Mouse (Mus musculus) forebrain, embryonic 11.5 days (tissue): ENCODE results near the gene Isg20l2. TPM values are rescaled to one million over a fixed set of nuclear protein-coding genes. Genes with fewer than 3 reads are reported as not detected.

Source experiments
- ATAC-seq: fragments of 200-750 bp; cut with Nextera tagmentation; replicated peaks from 2 replicates; pipeline ENCODE4 v1.8.0; 2017; ENCODE audit warnings: moderate TSS enrichment; ENCODE audit not compliant: low FRiP score
- DNase-seq: peaks from one replicate; pipeline ENCODE4 v3.0.0-alpha.2; 2017; ENCODE audit warnings: low spot score
- H3K27ac ChIP-seq: fragments of 300-500 bp; sonication (generic); 2 replicates; pipeline ENCODE4 v1.5.1; 2014; ENCODE audit warnings: low read depth, low read length
- H3K27me3 ChIP-seq: fragments of 300-500 bp; sonication (generic); 2 replicates; pipeline ENCODE4 v1.6.1; 2014; ENCODE audit warnings: mild to moderate bottlenecking, low read length, mixed read lengths; ENCODE audit not compliant: control insufficient read depth, insufficient read depth
- H3K36me3 ChIP-seq: fragments of 300-500 bp; sonication (generic); 2 replicates; pipeline ENCODE4 v1.6.1; 2014; ENCODE audit warnings: mild to moderate bottlenecking, low read length, moderate library complexity, mixed read lengths; ENCODE audit not compliant: control insufficient read depth, insufficient read depth
- H3K4me1 ChIP-seq: fragments of 300-500 bp; sonication (generic); replicated peaks from 2 replicates; pipeline ENCODE4 v1.6.1; 2014; ENCODE audit warnings: low read length, mixed read lengths; ENCODE audit not compliant: control insufficient read depth, insufficient read depth
- H3K4me2 ChIP-seq: fragments of 300-500 bp; sonication (generic); 2 replicates; pipeline ENCODE4 v1.6.1; 2014; ENCODE audit warnings: low read depth, mild to moderate bottlenecking, low read length, moderate library complexity, mixed read lengths; ENCODE audit not compliant: severe bottlenecking
- H3K4me3 ChIP-seq: fragments of 300-500 bp; sonication (generic); 2 replicates; pipeline ENCODE4 v1.5.1; 2014; ENCODE audit warnings: low read depth, low read length
- H3K9ac ChIP-seq: fragments of 300-500 bp; sonication (generic); 2 replicates; pipeline ENCODE4 v1.6.1; 2014; ENCODE audit warnings: low read length
- H3K9me3 ChIP-seq: fragments of 300-500 bp; sonication (generic); 2 replicates; pipeline ENCODE4 v1.6.1; 2016; ENCODE audit warnings: low read length, mixed read lengths; ENCODE audit not compliant: control insufficient read depth
- WGBS: fragments of 180-500 bp; shearing (Covaris S2); extraction: QIAGEN DNeasy Blood & Tissue Kit; methylation state at CpG from one replicate; pipeline ENCODE4 v1.1.7; 2014; 5-methylcytosine and 5-hydroxymethylcytosine counted together
- polyA plus RNA-seq: library from polyadenylated mRNA; unstranded; fragments of >200 nt; fragmentation: Nextera tagmentation; extraction: Ambion mirVana; gene quantifications from 2 replicates; pipeline ENCODE4 v1.2.1, GENCODE M21; 2014

The Isg20l2 gene
- polyA plus RNA-seq, 1 experiment from 2014 or later = 73.9 TPM

DNA sequence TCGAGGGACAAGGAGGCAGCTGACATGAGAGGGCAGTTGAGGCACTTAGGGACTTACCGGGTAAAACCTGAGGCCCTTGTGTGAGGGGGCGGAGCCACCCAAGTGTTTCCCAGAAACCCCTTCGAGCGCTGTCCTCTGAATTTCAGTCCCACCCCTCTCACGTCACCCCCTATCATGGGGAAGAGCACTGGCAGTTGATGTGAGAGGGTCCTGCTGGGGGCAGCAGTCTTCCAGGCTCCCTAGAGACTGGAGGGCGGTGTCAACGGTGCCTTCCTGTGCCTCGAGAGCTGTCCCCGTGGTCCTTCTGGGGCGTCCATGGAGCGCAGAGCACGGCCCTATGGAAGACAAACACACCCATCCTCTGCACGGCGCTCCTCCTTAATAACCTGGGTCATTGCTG is 57.5 kb downstream of the Isg20l2 start:
- peak overlapping the region; percentile 33; the same call in 1 of the 2 replicates for H3K9ac ChIP-seq
- H3K4me3 ChIP-seq = peak overlapping the region; percentile 25
- peak; percentile 62 for ATAC-seq
- H3K9me3 ChIP-seq = no peaks in the 10 kb centered on the region
- no peaks in the 10 kb centered on the region for H3K36me3 ChIP-seq
- peaks cover 6% of the 10 kb centered on the region for H3K27me3 ChIP-seq
- under 1% methylated on average over 15 of the region's 15 CpGs for WGBS
- H3K4me2 ChIP-seq = peak overlapping the region; percentile 66
- peaks cover 41% of the 10 kb centered on the region for H3K4me1 ChIP-seq
- 0 out of 2 replicates have a peak overlapping the region, but pooled peaks have one; percentile 8 for H3K27ac ChIP-seq
- DNase-seq = peak; percentile 86

DNA sequence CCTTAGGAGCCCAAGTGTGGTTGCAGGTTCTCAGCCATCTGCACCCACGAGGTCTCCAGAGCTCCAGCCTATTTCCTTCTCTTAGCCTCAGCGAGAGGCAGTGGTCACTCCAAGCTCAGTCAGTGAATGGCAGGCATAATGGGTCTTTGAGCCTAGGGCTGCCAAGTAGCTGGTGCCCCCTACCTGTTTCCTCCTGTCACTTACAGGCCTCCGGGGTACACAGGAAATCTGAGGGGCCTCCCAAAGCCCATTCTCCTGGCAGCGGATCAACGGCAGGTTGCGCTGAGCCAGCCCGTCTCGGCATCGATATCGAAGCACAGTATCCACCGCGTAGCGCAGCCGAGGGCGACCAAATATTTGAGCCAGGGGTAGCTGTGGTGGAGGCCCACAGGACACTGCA is 58.0 kb downstream of the Isg20l2 start:
- peak; percentile 61 for DNase-seq
- H3K4me3 ChIP-seq = peak overlapping the region; percentile 25
- no peaks in the 10 kb centered on the region for H3K9me3 ChIP-seq
- WGBS = 7% methylated on average over 15 of the region's 15 CpGs
- H3K9ac ChIP-seq = peak overlapping the region; percentile 33; the same call in 1 of the 2 replicates
- peaks cover 36% of the 10 kb centered on the region for H3K4me1 ChIP-seq
- H3K4me2 ChIP-seq = peak overlapping the region; percentile 66
- ATAC-seq = no peak; the same call in 1 of the 2 replicates
- no peak overlapping the region for H3K27ac ChIP-seq
- peaks cover 6% of the 10 kb centered on the region for H3K27me3 ChIP-seq
- H3K36me3 ChIP-seq = no peaks in the 10 kb centered on the region

DNA sequence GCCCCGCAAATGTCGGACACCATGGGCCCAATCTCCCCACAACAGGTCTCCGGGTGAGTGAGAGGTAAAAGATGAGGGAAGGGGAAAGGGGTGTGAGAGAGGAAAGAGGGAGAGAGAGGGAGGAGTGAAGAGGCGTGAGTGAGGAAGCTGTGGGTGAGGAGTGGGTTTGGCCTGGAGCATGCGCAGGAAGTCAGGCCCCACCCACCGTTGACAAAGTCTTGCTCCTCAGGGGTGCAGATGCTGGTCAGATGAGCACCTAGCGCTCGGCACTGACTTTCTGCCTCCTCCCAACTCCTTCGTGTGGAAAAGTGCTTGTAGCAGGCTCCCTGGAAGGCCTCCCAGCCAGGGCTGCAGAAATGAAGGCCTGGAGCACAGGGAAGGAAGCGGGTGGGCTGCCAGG is 59.8 kb downstream of the Isg20l2 start:
- H3K27me3 ChIP-seq = peaks cover 17% of the 10 kb centered on the region

More for the DNA sequence above, 59.8 kb downstream of the Isg20l2 start:
- Histone ChIP-seq H3K4me1 (peaks cover 23% of the 10 kb centered on the region), H3K4me2 (no peak overlapping the region), H3K27ac (no peak overlapping the region), H3K4me3 (no peak overlapping the region), H3K9me3 (no peaks in the 10 kb centered on the region), H3K9ac (no peak overlapping the region), H3K36me3 (no peaks in the 10 kb centered on the region)
- DNase-seq = peak; percentile 50
- WGBS = 33% methylated on average over 10 of the region's 10 CpGs
- ATAC-seq = no peak

Other genes starting within 250 kb of the Isg20l2 start
- gene Lrrc71, start 181.7 kb upstream of the Isg20l2 start, polyA plus RNA-seq = 0.24 and 0.55 TPM in 2 replicates
- 0.16 and 0.45 TPM in 2 replicates for gene Ntrk1, start 135.2 kb upstream of the Isg20l2 start, polyA plus RNA-seq
- gene Insrr, start 133.4 kb upstream of the Isg20l2 start, polyA plus RNA-seq = 0.32 and 0.33 TPM in 2 replicates
- 8.2 and 8.6 TPM in 2 replicates for gene Pear1, start 106.0 kb upstream of the Isg20l2 start, polyA plus RNA-seq
- not detected in 2 replicates for gene Sh2d2a, start 83.6 kb upstream of the Isg20l2 start, polyA plus RNA-seq
- gene Prcc, start 44.7 kb upstream of the Isg20l2 start, polyA plus RNA-seq = 19.6 and 22.3 TPM in 2 replicates
- gene Hdgf, start 24.0 kb upstream of the Isg20l2 start, polyA plus RNA-seq = 325 and 329 TPM in 2 replicates
- gene Mrpl24, start 10.8 kb upstream of the Isg20l2 start, polyA plus RNA-seq = 69.4 and 74.5 TPM in 2 replicates
- 22.2 and 23.2 TPM in 2 replicates for gene Rrnad1, start 403 bp downstream of the Isg20l2 start, polyA plus RNA-seq
- 409 and 417 TPM in 2 replicates for gene Crabp2, start 18.4 kb downstream of the Isg20l2 start, polyA plus RNA-seq
- 92.0 and 99.9 TPM in 2 replicates for gene Nes, start 40.8 kb downstream of the Isg20l2 start, polyA plus RNA-seq
- 0.52 and 0.72 TPM in 2 replicates for gene Bcan, start 69.9 kb downstream of the Isg20l2 start, polyA plus RNA-seq
- 0.27 and 0.39 TPM in 2 replicates for gene Hapln2, start 97.3 kb downstream of the Isg20l2 start, polyA plus RNA-seq
- 32.8 and 39.0 TPM in 2 replicates for gene Gpatch4, start 112.8 kb downstream of the Isg20l2 start, polyA plus RNA-seq
- gene Naxe, start 128.2 kb downstream of the Isg20l2 start, polyA plus RNA-seq = 123 and 130 TPM in 2 replicates
- not detected in 2 replicates for gene Ttc24, start 148.0 kb downstream of the Isg20l2 start, polyA plus RNA-seq
- 26.8 and 27.0 TPM in 2 replicates for gene Iqgap3, start 151.7 kb downstream of the Isg20l2 start, polyA plus RNA-seq
- 17.3 and 19.7 TPM in 2 replicates for gene Mef2d, start 212.1 kb downstream of the Isg20l2 start, polyA plus RNA-seq